Mouse (Mus musculus) cerebellum, adult 9-11 months (tissue): ENCODE measurements around the gene Fzd7.

Experiments
- DNase-seq: peaks from one replicate; pipeline ENCODE4 v3.0.0; 2022

Gene Fzd7

DNA sequence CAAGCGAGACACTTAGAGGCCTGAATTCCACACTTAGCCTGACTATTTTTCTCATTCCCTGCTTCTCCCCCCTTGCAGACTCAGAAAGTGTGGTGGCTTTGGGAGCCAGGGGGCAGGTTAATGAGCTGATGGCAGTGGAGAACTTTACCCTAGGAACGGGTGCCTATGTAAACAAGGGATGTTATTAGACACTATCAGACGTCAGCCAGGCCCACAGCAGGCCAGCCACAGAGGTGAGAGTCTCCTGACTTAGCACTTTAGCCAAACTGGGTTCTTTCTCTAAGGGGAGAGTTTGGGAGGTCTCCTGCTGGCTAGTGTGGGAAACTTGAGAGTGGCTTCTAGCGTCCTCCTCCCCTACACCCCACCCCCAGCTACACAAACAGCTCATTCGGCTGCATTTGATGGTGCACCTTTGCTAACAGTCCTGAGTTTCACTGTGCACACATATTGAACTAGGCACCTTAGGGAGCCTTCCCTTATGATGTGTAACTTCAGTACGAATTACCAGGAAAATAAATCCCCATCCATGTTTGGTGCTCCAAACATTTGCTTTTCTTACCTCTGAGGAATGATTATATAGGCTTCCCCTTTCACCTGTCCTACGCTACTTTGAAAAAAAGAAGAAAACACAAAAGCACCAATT is 21.6 kb downstream of the Fzd7 start:
- no peak for DNase-seq

GRCm38 (mm10) chr1:59504302-59504700 is 22.1 kb downstream of the Fzd7 start:
- DNase-seq: no peak

- no peak for DNase-seq
Observed at GRCm38 (mm10) chr1:59508463-59509139, 26.4 kb downstream of the Fzd7 start.

DNA sequence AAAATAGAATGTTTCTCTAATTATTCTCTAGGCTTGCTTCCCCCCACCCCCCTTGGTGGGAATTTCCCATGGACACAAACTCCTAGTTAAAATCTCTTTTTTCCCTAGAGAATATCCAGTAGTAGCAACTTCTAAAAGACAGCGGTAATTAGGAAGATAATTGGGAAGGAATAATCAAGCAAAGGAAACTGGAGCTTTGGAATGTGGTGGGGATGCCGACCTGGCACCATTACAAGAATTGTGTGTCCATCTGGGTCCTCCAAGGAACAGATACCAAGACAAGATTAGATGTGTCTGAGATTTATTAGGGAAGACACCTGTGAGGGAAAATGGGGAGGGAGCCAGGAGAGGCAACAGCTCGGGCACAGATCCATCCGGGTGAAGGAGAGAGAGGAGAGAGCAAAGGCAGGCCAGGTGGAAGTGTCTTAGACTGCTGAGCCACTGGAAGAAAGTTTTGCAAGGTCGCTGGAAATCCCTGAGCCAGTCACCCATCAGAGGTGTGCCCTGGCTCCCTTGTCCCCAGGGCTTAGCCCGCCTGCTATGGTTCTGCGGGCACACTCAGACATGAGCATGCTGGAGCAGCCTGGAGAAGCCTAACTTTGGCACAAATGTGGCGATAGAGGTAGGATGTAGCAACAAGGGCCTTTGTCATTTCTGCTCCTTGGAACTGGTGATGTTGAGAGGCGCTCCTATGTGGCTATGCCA is 29.5 kb downstream of the Fzd7 start:
- DNase-seq: no peak

GRCm38 (mm10) chr1:59516026-59516917 is 34.0 kb downstream of the Fzd7 start, which contains the start of gene Gm973:
TSS of gene Gm973 (plus strand) at chr1:59516264.
- no peak for DNase-seq

- no peak for DNase-seq
Observed at GRCm38 (mm10) chr1:59520226-59520837, 38.1 kb downstream of the Fzd7 start.

- DNase-seq: no peak
Observed at GRCm38 (mm10) chr1:59522456-59522855, 40.2 kb downstream of the Fzd7 start.

DNA sequence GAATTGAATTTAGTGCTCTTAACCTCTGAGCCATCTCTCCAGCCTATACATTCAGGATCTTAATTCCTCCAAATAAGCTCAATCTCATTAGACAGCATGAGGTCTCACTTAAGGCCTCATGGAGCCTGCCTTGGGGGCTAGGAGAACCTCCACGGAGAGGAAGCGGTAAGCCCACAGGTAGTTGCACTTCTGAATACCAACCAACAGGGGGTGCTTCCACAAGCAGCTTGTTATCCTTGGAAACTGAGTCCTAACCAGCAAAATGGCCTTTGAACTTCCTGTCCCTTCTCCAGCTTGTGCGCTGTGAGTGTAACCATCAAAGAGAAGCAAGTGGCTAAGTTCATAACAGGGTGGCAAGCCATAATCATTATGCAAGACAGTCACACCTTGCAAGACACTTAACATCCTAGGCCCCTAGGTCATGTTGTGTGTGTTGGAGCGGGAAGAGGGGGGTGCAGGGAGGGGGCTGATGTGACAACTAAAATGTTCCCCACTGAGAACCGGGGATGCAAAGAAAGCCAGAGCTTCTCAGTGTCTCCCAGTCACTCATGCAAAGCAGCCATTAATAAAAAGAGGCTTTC is 41.2 kb downstream of the Fzd7 start:
- no peak for DNase-seq

DNA sequence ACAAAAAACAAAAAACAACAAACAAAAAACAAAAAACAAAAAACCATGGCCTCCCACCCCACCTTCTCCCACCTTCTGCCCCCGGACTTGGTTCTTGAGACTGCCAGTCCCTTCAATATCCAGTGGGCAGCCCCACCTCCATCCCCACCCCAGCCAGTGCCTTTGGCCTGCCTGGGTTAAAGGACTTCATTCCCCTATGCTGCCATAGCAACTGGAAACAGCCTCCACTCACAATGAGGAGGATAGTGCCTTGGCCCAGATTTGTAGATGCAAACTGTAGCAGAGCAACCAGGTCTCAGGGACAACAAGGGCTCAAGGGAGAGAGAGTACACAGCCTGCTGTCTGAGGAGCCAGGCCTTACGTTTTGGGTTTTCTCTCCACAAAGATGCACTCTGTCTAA is 41.8 kb downstream of the Fzd7 start:
- no peak for DNase-seq

- DNase-seq: no peak
Observed at GRCm38 (mm10) chr1:59524759-59525158, 42.5 kb downstream of the Fzd7 start.

DNA sequence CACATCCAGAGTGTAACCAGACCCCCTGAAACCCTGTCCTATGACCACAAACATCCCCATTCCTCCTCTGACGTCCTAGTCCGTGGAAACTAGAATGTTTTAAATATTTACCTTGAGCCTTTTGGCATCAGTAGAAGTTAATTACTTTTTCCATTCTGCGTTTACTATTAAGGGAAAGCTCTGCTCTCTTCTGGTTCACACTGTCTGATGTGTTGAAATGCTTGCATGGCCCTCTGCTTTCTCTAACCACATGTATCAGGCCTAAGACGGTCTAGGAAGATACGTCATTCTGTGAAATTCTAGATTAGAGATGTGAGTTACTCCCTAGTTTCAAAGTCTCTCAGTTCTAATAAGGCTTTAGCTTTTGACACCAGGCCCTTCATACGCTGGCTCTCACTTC is 45.0 kb downstream of the Fzd7 start:
- DNase-seq: no peak

GRCm38 (mm10) chr1:59534976-59535810 is 53.0 kb downstream of the Fzd7 start:
- peak; percentile 33 for DNase-seq
